In genomic region chr13:114457567-114458120, GRCm38 (mm10) we compare ENCODE assay signal across 8 mouse cellular contexts. TPM values are rescaled to one million over a fixed set of nuclear protein-coding genes. Genes with fewer than 3 reads are reported as not detected.
A peak's percentile ranks its signal among the peaks of the same experiment; 100 is the strongest.
DNase-seq lines count a peak whose midpoint lies in the region; ATAC-seq and TF ChIP-seq lines count a peak whose summit lies in the region.

No protein-coding gene starts in this region.

- H3K4me1 ChIP-seq in embryonic facial prominence, embryonic 13.5 days, result peaks cover 35% of the 10 kb centered on the region
- H3K4me1 ChIP-seq in intestine, embryonic 14.5 days (replicated peaks; ENCODE audit: control insufficient read depth, insufficient read depth, low read length), result peaks cover 14% of the 10 kb centered on the region; the same call in 1 of the 2 replicates
- peaks cover 7% of the 10 kb centered on the region; the same call in 1 of the 2 replicates for H3K4me1 ChIP-seq in midbrain, postnatal 0 days (ENCODE audit: insufficient read depth, low read length)

- H3K9me3 ChIP-seq in embryonic facial prominence, embryonic 13.5 days, result no peaks in the 10 kb centered on the region
- H3K9me3 ChIP-seq in intestine, embryonic 14.5 days (ENCODE audit: control insufficient read depth, low read length), result no peaks in the 10 kb centered on the region
- no peaks in the 10 kb centered on the region for H3K9me3 ChIP-seq in midbrain, postnatal 0 days (ENCODE audit: low read length)

- ATAC-seq in embryonic facial prominence, embryonic 13.5 days (ENCODE audit: insufficient number of reproducible peaks, insufficient read depth, low FRiP score, low TSS enrichment, low read depth), result no peak
- no peak for ATAC-seq in intestine, embryonic 14.5 days (replicated peaks; ENCODE audit: low FRiP score, low TSS enrichment, low read depth)
- no peak for ATAC-seq in midbrain, postnatal 0 days (ENCODE audit: low FRiP score)

- peak overlapping the region; percentile 95 for H3K4me2 ChIP-seq in embryonic facial prominence, embryonic 13.5 days
- H3K4me2 ChIP-seq in intestine, embryonic 14.5 days (ENCODE audit: low read length), result peak overlapping the region; percentile 93
- H3K4me2 ChIP-seq in midbrain, postnatal 0 days (ENCODE audit: low read depth, low read length, poor library complexity, severe bottlenecking), result peak overlapping the region; percentile 98

- no peaks in the 10 kb centered on the region; the same call in 1 of the 2 replicates for H3K36me3 ChIP-seq in embryonic facial prominence, embryonic 13.5 days
- H3K36me3 ChIP-seq in intestine, embryonic 14.5 days (ENCODE audit: control insufficient read depth, insufficient read depth, low read length), result 0 out of 2 replicates have a peak, but pooled peaks cover 3% of the 10 kb centered on the region
- H3K36me3 ChIP-seq in midbrain, postnatal 0 days (ENCODE audit: insufficient read depth, low read length), result no peaks in the 10 kb centered on the region

- H3K27ac ChIP-seq in layer of hippocampus, adult 2 months, result no peak overlapping the region
- H3K27ac ChIP-seq in embryonic facial prominence, embryonic 13.5 days, result no peak overlapping the region
- peak overlapping the region; percentile 62 for H3K27ac ChIP-seq in intestine, embryonic 14.5 days (ENCODE audit: low read depth)
- H3K27ac ChIP-seq in midbrain, postnatal 0 days (ENCODE audit: low read depth, low read length), result no peak overlapping the region

- WGBS in embryonic facial prominence, embryonic 13.5 days, result 2% methylated on average over 15 of the region's 15 CpGs
- 1% methylated on average over 15 of the region's 15 CpGs for WGBS in intestine, embryonic 14.5 days
- WGBS in midbrain, postnatal 0 days, result 2% methylated on average over 15 of the region's 15 CpGs

- H3K4me3 ChIP-seq in layer of hippocampus, adult 2 months, result peak overlapping the region; percentile 38; the same call in 1 of the 2 replicates
- peak overlapping the region; percentile 61 for H3K4me3 ChIP-seq in embryonic facial prominence, embryonic 13.5 days
- H3K4me3 ChIP-seq in intestine, embryonic 14.5 days (ENCODE audit: low read depth, low read length), result peak overlapping the region; percentile 53
- peak overlapping the region; percentile 56 for H3K4me3 ChIP-seq in midbrain, postnatal 0 days (ENCODE audit: low read depth, low read length)

- no peak for TF ChIP-seq CTCF in layer of hippocampus, adult 2 months (conservative IDR thresholded peaks at IDR 0.05)
- no peak for TF ChIP-seq CTCF in midbrain, postnatal 0 days (IDR thresholded peaks at IDR 0.05)

- peaks cover 61% of the 10 kb centered on the region for H3K27me3 ChIP-seq in embryonic facial prominence, embryonic 13.5 days
- H3K27me3 ChIP-seq in intestine, embryonic 14.5 days (replicated peaks; ENCODE audit: control insufficient read depth, insufficient read depth, low read length), result peaks cover 52% of the 10 kb centered on the region
- peaks cover 15% of the 10 kb centered on the region for H3K27me3 ChIP-seq in midbrain, postnatal 0 days (ENCODE audit: insufficient read depth, low read length)

- H3K9ac ChIP-seq in embryonic facial prominence, embryonic 13.5 days, result peak overlapping the region; percentile 73
- H3K9ac ChIP-seq in intestine, embryonic 14.5 days (ENCODE audit: low read length), result peak overlapping the region; percentile 55
- no peak overlapping the region for H3K9ac ChIP-seq in midbrain, postnatal 0 days (replicated peaks; ENCODE audit: low read length, poor library complexity, severe bottlenecking)

- DNase-seq in layer of hippocampus, adult 2 months (ENCODE audit: low spot score in 2 of 2), result no peak
- DNase-seq in layer of hippocampus, adult 18-20 months (ENCODE audit: low spot score in 2 of 2), result no peak
- no peak for DNase-seq in intestine, embryonic 14.5 days (ENCODE audit: low spot score)
- no peak for DNase-seq in midbrain, postnatal 0 days (ENCODE audit: low spot score)
- DNase-seq in frontal cortex, postnatal 36 days (ENCODE audit: low spot score in 2 of 2), result no peak
- DNase-seq in right cerebral cortex, postnatal 25 days, result no peak
- DNase-seq in urinary bladder, postnatal 14 days (ENCODE audit: low spot score), result no peak

RNA-seq across cellular contexts. Expression of gene Fst, which starts 1.1 kb away (rescaled TPM):
- 1 to 10 TPM; 5.3 to 6.3 TPM for total RNA-seq in layer of hippocampus, adult 2 months (2021)
- 1 to 10 TPM; 3.1 to 5.0 TPM for total RNA-seq in layer of hippocampus, adult 18-20 months (2021)
- 42.2 and 42.3 TPM in 2 replicates for polyA plus RNA-seq in embryonic facial prominence, embryonic 13.5 days (2015; fragmentation: Nextera tagmentation; extraction: Ambion mirVana)
- polyA plus RNA-seq in intestine, embryonic 14.5 days (2014; fragmentation: Nextera tagmentation; extraction: Ambion mirVana), result 43.5 and 51.0 TPM in 2 replicates
- total RNA-seq in midbrain, postnatal 0 days (2014; rRNA removed), result 0.76 and 0.93 TPM in 2 replicates
- polyA plus RNA-seq in midbrain, postnatal 0 days (2015; fragmentation: Nextera tagmentation; extraction: Ambion mirVana), result 2.1 and 2.8 TPM in 2 replicates
